Mouse (Mus musculus) neural tube, embryonic 15.5 days (tissue): ENCODE measurements around the gene Mxd1. TPM values are rescaled to one million over a fixed set of nuclear protein-coding genes. Genes with fewer than 3 reads are reported as not detected.

ENCODE experiments used
- ATAC-seq: fragments of 200-750 bp; cut with Nextera tagmentation; 2 replicates; pipeline ENCODE4 v1.8.0; 2017; ENCODE audit warnings: mild to moderate bottlenecking, moderate TSS enrichment, moderate library complexity; ENCODE audit not compliant: low FRiP score
- H3K27ac ChIP-seq: fragments of 300-500 bp; sonication (generic); replicated peaks from 2 replicates; pipeline ENCODE4 v1.5.1; 2015; ENCODE audit warnings: mild to moderate bottlenecking, inconsistent platforms
- H3K27me3 ChIP-seq: fragments of 300-500 bp; sonication (generic); replicated peaks from 2 replicates; pipeline ENCODE4 v1.6.1; 2015; ENCODE audit warnings: inconsistent platforms
- H3K36me3 ChIP-seq: fragments of 300-500 bp; sonication (generic); 2 replicates; pipeline ENCODE4 v1.6.1; 2015; ENCODE audit warnings: inconsistent platforms
- H3K4me1 ChIP-seq: fragments of 300-500 bp; sonication (generic); 2 replicates; pipeline ENCODE4 v1.6.1; 2015; ENCODE audit warnings: inconsistent platforms
- H3K4me2 ChIP-seq: fragments of 300-500 bp; sonication (generic); 2 replicates; pipeline ENCODE4 v1.6.1; 2015; ENCODE audit warnings: inconsistent platforms, mild to moderate bottlenecking, moderate library complexity
- H3K4me3 ChIP-seq: fragments of 300-500 bp; sonication (generic); replicated peaks from 2 replicates; pipeline ENCODE4 v1.5.1; 2015; ENCODE audit warnings: mild to moderate bottlenecking, inconsistent platforms
- H3K9ac ChIP-seq: fragments of 300-500 bp; sonication (generic); replicated peaks from 2 replicates; pipeline ENCODE4 v1.6.1; 2015; ENCODE audit warnings: mild to moderate bottlenecking, inconsistent platforms
- H3K9me3 ChIP-seq: fragments of 300-500 bp; sonication (generic); replicated peaks from 2 replicates; pipeline ENCODE4 v1.6.1; 2016; ENCODE audit warnings: inconsistent platforms
- WGBS: fragments of 180-500 bp; shearing (Covaris S2); methylation state at CpG from one replicate; pipeline ENCODE4 v1.1.7; 2015; ENCODE audit warnings: mixed read lengths; 5-methylcytosine and 5-hydroxymethylcytosine counted together
- polyA plus RNA-seq: library from polyadenylated mRNA; unstranded; fragments of >200 nt; fragmentation: Nextera tagmentation; extraction: Ambion mirVana; gene quantifications from 2 replicates; pipeline ENCODE4 v1.2.1, GENCODE M21; 2015

Mxd1 gene
- polyA plus RNA-seq, 1 experiment from 2014 or later = 15.3 TPM

DNA sequence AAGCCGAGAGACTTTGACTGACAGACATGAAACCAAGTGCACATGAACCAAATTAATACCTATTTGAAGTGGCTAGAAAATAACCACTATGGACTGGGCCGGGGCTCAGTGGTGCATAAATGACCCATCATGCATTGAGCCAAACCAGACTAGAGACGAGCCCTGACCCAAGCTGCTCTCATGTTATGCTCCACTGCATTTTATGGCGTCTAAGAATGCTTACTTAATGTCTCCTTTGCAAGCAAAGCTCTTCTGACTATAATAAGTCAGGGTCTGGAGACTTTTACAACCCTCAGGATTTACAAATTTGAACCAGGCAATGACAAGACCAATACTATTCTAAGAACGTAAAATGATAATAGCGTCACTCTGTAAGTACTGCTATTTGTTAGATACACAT is 9.4 kb upstream of the Mxd1 start:
- no peak overlapping the region for H3K9ac ChIP-seq
- 36% methylated on average over 6 of the region's 6 CpGs for WGBS
- peaks cover 86% of the 10 kb centered on the region for H3K36me3 ChIP-seq
- H3K9me3 ChIP-seq = no peaks in the 10 kb centered on the region
- H3K4me3 ChIP-seq = no peak overlapping the region
- no peaks in the 10 kb centered on the region for H3K27me3 ChIP-seq
- no peak overlapping the region for H3K27ac ChIP-seq
- no peak overlapping the region for H3K4me2 ChIP-seq
- ATAC-seq = no peak
- peaks cover 5% of the 10 kb centered on the region for H3K4me1 ChIP-seq

DNA sequence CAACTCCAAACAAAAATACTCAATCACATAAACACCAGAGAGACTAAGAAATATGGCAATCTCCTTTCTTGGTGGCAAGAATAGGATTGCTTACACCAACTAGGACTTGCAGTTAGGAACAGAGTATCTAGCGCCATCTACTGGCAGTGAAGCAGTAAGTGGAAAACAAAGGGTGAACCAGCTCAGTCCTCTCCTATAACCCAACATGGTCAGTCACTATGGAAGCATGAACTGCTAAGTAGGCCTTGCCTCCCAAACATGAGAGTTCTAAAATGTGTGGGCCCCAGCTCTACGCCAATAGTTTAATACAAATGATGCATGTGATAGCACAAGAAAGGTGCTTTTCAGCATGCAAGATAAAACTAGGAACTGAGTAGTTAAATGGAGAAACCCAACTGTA is 1.9 kb upstream of the Mxd1 start:
- H3K27me3 ChIP-seq = no peaks in the 10 kb centered on the region
- H3K36me3 ChIP-seq = peaks cover 45% of the 10 kb centered on the region
- WGBS = 12% methylated on average over 2 of the region's 2 CpGs
- H3K27ac ChIP-seq = peak overlapping the region; percentile 66
- peaks cover 29% of the 10 kb centered on the region for H3K4me1 ChIP-seq
- no peak for ATAC-seq
- H3K9ac ChIP-seq = no peak overlapping the region
- no peak overlapping the region for H3K4me2 ChIP-seq
- no peak overlapping the region for H3K4me3 ChIP-seq
- H3K9me3 ChIP-seq = no peaks in the 10 kb centered on the region

DNA sequence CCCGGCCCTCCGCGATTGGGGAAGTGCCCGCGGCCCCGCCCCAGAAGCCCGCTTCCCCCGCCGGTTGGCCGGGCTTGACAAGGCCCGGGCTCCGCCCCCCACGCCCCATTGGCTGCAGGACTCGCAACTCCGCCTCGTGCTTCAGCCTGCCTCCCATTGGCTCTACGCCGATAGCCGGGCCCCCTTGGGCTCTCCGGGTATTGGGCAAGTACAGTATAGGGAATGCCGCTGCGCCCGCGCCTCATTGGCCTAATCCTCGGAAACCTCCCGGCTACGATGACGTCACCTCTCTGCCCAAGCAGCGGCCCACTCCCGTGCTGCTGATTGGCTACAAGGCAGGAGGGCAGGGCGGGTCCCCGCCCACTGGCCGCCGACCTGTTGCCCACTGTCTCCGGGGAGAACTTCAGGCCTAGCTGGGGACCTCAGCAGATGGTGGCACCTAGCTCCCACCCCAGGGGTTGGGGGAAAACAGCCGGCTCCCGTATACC is 323 bp upstream of the Mxd1 start:
- Histone ChIP-seq H3K27me3 (no peaks in the 10 kb centered on the region), H3K4me2 (peak overlapping the region; percentile 85), H3K9ac (peak overlapping the region; percentile 40; the same call in 1 of the 2 replicates), H3K4me3 (peak overlapping the region; percentile 90), H3K4me1 (peaks cover 32% of the 10 kb centered on the region), H3K27ac (peak overlapping the region; percentile 66), H3K9me3 (no peaks in the 10 kb centered on the region), H3K36me3 (peaks cover 37% of the 10 kb centered on the region)
- ATAC-seq = peak; percentile 100
- WGBS = 0% methylated on average over 29 of the region's 37 CpGs

DNA sequence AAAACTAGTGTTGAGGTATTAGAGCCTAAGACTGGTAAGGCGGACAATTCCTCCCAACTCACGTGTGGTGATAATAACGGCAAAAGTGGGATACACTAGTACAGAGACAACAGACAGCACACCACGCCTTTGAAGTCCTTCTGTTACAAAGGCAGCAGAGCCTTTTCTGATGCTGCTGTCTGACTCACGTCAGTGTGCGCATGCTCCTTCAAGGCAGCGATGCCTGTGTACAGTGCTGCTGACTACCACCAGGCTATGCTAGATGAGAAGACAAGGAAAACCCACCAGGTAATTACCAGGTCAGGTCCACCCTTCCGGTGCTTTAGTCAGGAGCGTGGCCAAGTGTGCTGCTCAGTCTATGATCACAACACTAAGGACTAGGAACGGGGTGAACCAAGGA is 1.9 kb downstream of the Mxd1 start:
- WGBS = 93% methylated on average over 10 of the region's 10 CpGs
- Histone ChIP-seq H3K9ac (no peak overlapping the region), H3K36me3 (peaks cover 34% of the 10 kb centered on the region), H3K9me3 (no peaks in the 10 kb centered on the region), H3K4me2 (peak overlapping the region; percentile 85), H3K4me1 (peaks cover 32% of the 10 kb centered on the region), H3K27me3 (no peaks in the 10 kb centered on the region), H3K27ac (no peak overlapping the region), H3K4me3 (no peak overlapping the region)
- ATAC-seq = no peak

DNA sequence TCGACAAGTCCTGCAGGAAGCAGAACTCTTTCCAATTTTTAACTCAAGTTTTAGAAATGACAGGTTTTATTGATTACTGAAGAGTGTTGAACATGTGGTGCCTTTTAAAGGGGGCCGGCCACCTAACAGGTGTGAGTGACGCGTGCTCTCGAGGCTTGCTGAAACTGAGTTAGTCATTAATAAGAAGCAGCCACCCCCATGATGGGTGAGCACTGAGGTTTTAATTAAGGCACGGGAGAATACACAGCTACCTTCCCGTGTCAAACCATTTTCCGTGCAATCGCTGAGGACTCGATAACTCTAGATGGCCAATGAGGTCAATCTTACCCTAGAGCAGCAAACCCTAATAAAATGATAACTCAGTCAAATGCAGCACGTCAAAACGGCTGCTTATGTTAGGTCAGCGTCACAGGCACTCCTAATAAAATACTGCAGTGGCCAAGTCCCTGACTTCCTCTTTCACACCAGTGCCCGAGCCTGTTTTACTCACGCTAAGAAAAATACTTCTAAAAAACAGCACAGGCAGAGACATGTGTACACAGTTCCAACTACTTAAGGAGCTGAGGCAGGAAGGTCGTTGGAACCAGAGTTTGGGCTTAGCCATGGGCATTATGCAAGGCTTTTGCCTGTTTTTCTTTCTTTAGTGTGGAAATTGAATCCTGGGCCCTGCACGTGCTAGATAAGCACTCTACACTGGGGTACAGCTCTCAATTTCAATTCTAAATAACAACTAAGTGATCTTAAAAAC is 3.2 kb downstream of the Mxd1 start:
- ATAC-seq = no peak
- whole genome bisulfite sequencing = 85% methylated on average over 17 of the region's 17 CpGs
- no peaks in the 10 kb centered on the region for H3K9me3 ChIP-seq
- peaks cover 32% of the 10 kb centered on the region for H3K4me1 ChIP-seq
- no peak overlapping the region for H3K4me3 ChIP-seq
- no peak overlapping the region for H3K27ac ChIP-seq
- no peak overlapping the region for H3K9ac ChIP-seq
- H3K4me2 ChIP-seq = no peak overlapping the region
- no peaks in the 10 kb centered on the region for H3K27me3 ChIP-seq
- H3K36me3 ChIP-seq = peaks cover 41% of the 10 kb centered on the region

DNA sequence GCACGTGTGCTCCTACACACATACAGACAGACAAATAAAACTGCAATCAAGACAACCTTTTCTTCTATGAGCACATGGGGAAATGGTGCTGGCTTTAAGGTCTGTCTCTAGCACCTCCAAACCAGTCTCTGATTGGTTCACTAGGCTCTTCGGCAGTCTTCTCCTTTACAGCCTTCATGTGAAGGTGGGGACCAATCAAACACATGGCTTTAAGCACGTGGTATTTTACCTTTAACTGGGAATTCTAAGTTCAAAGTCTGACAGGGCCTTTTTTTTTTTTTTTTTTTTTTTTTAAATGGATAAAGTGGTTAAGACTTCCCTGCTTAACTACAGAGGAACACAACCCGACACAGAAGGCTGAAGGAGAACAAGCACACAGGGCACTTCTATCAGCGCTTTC is 3.9 kb downstream of the Mxd1 start:
- Histone ChIP-seq H3K9ac (no peak overlapping the region), H3K27ac (no peak overlapping the region), H3K4me3 (no peak overlapping the region), H3K9me3 (no peaks in the 10 kb centered on the region), H3K4me2 (no peak overlapping the region), H3K4me1 (peaks cover 32% of the 10 kb centered on the region), H3K36me3 (peaks cover 47% of the 10 kb centered on the region), H3K27me3 (no peaks in the 10 kb centered on the region)
- ATAC-seq = no peak
- 79% methylated on average over 5 of the region's 5 CpGs for WGBS

DNA sequence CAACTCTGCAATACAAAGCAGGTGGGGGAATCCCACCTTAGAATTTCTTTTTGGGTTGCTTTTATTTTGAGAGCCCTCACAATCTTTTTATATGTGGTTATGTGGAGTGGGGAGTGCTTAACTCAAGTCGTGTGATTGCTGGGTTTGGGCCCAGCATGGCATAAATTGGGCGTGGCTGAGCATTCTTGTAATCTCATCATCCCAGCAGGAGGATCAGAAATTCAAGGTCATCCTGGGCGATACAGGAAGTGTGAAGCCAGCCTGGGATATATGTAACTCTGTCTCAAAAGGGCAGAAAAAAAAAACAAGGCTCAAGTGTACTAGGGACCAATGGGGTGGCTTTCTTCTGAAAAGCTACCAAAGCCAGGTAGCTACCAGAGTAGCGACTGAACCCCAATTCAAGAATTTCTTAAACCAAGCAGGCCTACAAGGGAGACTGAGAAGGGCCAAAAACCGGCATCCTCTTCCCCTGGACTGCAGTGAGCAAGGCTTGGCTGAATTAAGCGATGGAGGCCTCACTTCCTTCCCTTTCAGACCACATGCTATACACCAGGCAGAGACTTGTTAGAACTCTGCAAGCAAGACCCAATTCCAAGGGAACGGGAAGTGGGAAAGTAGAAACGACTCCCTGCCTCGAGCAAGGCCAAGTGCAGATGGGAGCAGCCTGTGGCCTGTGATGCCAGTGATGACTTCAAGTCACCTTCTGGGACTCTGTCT is 8.6 kb downstream of the Mxd1 start:
- H3K36me3 ChIP-seq = peaks cover 77% of the 10 kb centered on the region
- no peak for ATAC-seq
- H3K4me3 ChIP-seq = no peak overlapping the region
- H3K9me3 ChIP-seq = no peaks in the 10 kb centered on the region
- H3K4me2 ChIP-seq = no peak overlapping the region
- no peaks in the 10 kb centered on the region for H3K27me3 ChIP-seq
- 82% methylated on average over 9 of the region's 9 CpGs for WGBS
- no peak overlapping the region for H3K9ac ChIP-seq
- H3K27ac ChIP-seq = no peak overlapping the region
- no peaks in the 10 kb centered on the region for H3K4me1 ChIP-seq

DNA sequence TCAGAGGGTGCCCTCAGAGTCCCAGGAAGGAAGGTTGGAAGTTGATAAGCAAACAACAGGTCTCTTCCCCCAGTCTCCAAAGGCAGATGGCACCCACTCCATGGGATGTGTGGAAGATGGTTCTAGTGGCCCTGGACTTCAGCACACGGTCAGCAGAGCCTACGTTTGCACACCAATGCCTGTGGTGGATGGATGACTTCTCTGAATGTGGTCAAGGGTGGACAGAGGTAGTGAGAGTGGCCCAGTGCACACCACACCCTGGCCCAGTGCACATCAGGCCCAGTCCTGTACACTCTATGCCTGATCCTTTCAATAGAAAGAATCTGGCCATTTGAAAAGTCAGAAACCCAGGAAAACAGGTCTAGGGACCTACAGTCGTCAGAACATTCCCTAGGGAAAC is 10.5 kb downstream of the Mxd1 start:
- 93% methylated on average over 3 of the region's 3 CpGs for WGBS

DNA sequence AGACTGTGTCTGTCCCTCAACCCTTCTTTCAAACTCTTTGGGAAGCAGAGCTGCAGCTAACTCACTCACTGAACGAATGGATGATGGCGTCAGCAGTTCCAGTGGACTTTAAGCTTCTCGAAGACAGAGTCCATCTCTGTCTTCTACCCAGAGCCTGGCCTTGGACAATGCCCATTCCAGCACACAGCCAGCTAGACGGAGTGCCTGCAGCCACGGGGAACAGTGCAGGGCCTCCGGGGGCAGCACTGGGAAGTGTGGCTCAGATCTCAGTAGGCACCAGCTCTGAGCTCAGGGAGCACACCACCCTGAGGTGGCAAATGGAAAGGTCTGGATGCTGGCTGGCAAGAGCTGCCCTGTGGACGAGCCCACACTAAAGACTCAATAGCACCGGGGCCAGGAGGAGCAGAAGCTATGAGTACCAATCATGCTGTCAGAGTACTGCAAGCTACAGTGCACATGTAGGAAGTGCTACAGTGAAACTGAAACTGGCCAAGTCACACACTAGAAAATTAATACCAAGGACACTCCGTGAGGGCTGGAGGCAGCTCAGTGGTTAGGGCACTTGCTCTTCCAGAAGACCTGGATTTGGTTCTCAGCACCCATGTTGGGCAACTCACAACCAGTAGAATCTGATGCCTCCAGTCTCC is 14.6 kb downstream of the Mxd1 start:
- Histone ChIP-seq H3K9ac (no peak overlapping the region), H3K27me3 (no peaks in the 10 kb centered on the region), H3K4me2 (no peak overlapping the region), H3K9me3 (no peaks in the 10 kb centered on the region), H3K27ac (no peak overlapping the region), H3K36me3 (peaks cover 77% of the 10 kb centered on the region), H3K4me3 (no peak overlapping the region), H3K4me1 (no peaks in the 10 kb centered on the region)
- no peak for ATAC-seq
- WGBS = 78% methylated on average over 9 of the region's 9 CpGs

More for the DNA sequence above, 10.5 kb downstream of the Mxd1 start:
- Histone ChIP-seq H3K9me3 (no peaks in the 10 kb centered on the region), H3K27ac (no peak overlapping the region), H3K36me3 (peaks cover 80% of the 10 kb centered on the region), H3K9ac (no peak overlapping the region), H3K4me3 (no peak overlapping the region), H3K4me1 (no peaks in the 10 kb centered on the region), H3K27me3 (no peaks in the 10 kb centered on the region), H3K4me2 (no peak overlapping the region)
- no peak for ATAC-seq

DNA sequence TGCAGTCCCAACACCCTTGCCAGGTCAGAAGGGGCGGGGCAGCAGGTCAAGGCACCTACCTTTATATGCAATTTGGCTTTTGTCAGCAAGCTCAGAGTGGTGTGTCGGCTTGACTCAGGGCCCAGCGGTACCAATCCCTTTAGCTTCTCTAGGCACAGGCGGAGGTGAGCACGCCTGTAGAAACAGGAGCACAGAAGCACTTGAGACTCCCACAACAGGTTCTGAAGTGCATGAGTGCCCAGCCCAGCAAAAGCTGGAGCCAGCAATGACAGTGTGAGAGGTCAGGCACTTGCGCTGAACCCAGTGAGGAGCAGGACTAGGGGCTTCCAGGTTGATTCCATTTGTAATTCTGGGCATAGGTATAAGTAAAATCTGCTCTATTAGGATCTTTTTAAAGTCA is 15.9 kb downstream of the Mxd1 start:
- no peak overlapping the region for H3K4me3 ChIP-seq
- no peaks in the 10 kb centered on the region for H3K27me3 ChIP-seq
- H3K9me3 ChIP-seq = no peaks in the 10 kb centered on the region
- 94% methylated on average over 6 of the region's 6 CpGs for WGBS
- no peak overlapping the region for H3K9ac ChIP-seq
- H3K4me1 ChIP-seq = no peaks in the 10 kb centered on the region
- H3K4me2 ChIP-seq = no peak overlapping the region
- no peak for ATAC-seq
- peaks cover 78% of the 10 kb centered on the region for H3K36me3 ChIP-seq
- no peak overlapping the region for H3K27ac ChIP-seq

DNA sequence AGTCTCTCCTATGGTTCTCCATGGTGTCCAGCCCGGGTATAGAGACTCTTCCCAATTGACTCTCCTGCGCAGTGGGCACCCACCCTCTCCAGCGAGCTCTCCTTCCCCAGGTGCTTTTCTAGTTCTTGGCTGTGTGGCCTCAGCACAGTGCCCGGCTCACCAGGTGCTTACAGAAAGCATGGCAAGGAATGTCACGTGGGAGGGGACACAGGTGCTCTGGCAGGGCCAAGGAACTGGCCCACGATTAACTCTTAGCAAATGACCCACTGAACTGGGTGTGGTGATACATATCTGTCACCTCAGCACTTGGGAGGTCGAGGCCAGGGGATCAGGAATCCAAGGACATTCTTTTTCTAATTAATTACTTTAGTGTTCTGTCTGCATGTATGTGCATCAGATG is 22.8 kb downstream of the Mxd1 start:
- H3K36me3 ChIP-seq = peaks cover 33% of the 10 kb centered on the region
- 79% methylated on average over 7 of the region's 7 CpGs for WGBS
- no peaks in the 10 kb centered on the region for H3K9me3 ChIP-seq
- H3K4me2 ChIP-seq = no peak overlapping the region
- H3K27me3 ChIP-seq = no peaks in the 10 kb centered on the region
- H3K4me1 ChIP-seq = no peaks in the 10 kb centered on the region
- no peak overlapping the region for H3K4me3 ChIP-seq
- H3K27ac ChIP-seq = no peak overlapping the region
- no peak for ATAC-seq
- H3K9ac ChIP-seq = no peak overlapping the region

DNA sequence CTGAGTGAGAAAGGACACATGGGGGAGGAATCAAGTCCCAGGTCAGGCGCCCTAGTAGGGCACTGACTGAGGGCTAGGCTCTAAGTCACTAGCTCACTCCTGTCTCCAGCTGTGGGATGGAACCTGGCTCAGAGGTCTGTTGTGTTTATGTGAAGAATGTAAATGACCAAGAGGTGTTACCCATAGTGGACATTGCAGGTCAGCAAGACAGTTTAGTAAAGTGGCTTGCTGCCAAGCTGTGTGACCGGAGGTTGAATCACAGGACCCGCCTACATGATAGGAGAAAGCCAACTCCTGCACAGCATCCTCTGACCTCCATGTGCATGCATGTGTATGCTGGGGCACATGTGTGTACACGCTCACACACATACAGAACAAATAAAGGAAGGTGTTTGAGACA is 23.4 kb downstream of the Mxd1 start:
- H3K9ac ChIP-seq = no peak overlapping the region
- no peaks in the 10 kb centered on the region for H3K9me3 ChIP-seq
- no peaks in the 10 kb centered on the region for H3K4me1 ChIP-seq
- no peaks in the 10 kb centered on the region for H3K27me3 ChIP-seq
- peaks cover 27% of the 10 kb centered on the region for H3K36me3 ChIP-seq
- WGBS = 85% methylated on average over 4 of the region's 4 CpGs
- ATAC-seq = no peak
- no peak overlapping the region for H3K4me3 ChIP-seq
- no peak overlapping the region for H3K4me2 ChIP-seq
- H3K27ac ChIP-seq = no peak overlapping the region
